Mouse (Mus musculus) kidney, embryonic 15.5 days (tissue): ENCODE measurements at regions not wholly inside any gene's neighbourhood (a gene's known extent, or its start where the extent isn't known, plus 50 kb on each side); places are given as distances from the start of the nearest gene placed in this dataset. TPM values are rescaled to one million over a fixed set of nuclear protein-coding genes. Genes with fewer than 3 reads are reported as not detected.

Experiments used
- ATAC-seq: fragments of 200-750 bp; cut with Nextera tagmentation; replicated peaks from 2 replicates; pipeline ENCODE4 v1.8.0; 2017; ENCODE audit warnings: moderate TSS enrichment; ENCODE audit not compliant: low FRiP score
- H3K27ac ChIP-seq: fragments of 300-500 bp; sonication (generic); 2 replicates; pipeline ENCODE4 v1.5.1; 2015; ENCODE audit warnings: mild to moderate bottlenecking, inconsistent platforms
- H3K27me3 ChIP-seq: fragments of 300-500 bp; sonication (generic); 2 replicates; pipeline ENCODE4 v1.6.1; 2015; ENCODE audit warnings: inconsistent platforms
- H3K36me3 ChIP-seq: fragments of 300-500 bp; sonication (generic); 2 replicates; pipeline ENCODE4 v1.6.1; 2015; ENCODE audit warnings: inconsistent platforms
- H3K4me1 ChIP-seq: fragments of 300-500 bp; sonication (generic); 2 replicates; pipeline ENCODE4 v1.6.1; 2015; ENCODE audit warnings: inconsistent platforms
- H3K4me2 ChIP-seq: fragments of 300-500 bp; sonication (generic); 2 replicates; pipeline ENCODE4 v1.6.1; 2015; ENCODE audit warnings: moderate library complexity, mild to moderate bottlenecking, inconsistent platforms
- H3K4me3 ChIP-seq: fragments of 300-500 bp; sonication (generic); replicated peaks from 2 replicates; pipeline ENCODE4 v1.5.1; 2015; ENCODE audit warnings: mild to moderate bottlenecking, inconsistent platforms
- H3K9ac ChIP-seq: fragments of 300-500 bp; sonication (generic); 2 replicates; pipeline ENCODE4 v1.6.1; 2015; ENCODE audit warnings: mild to moderate bottlenecking, inconsistent platforms
- H3K9me3 ChIP-seq: fragments of 300-500 bp; sonication (generic); replicated peaks from 2 replicates; pipeline ENCODE4 v1.6.1; 2016; ENCODE audit warnings: inconsistent platforms
- WGBS: fragments of 180-500 bp; shearing (Covaris S2); methylation state at CpG from one replicate; pipeline ENCODE4 v1.1.7; 2015; ENCODE audit warnings: mixed read lengths; 5-methylcytosine and 5-hydroxymethylcytosine counted together
- microRNA-seq: library from miRNA; unstranded; fragments of <30 nt; microRNA quantifications from one replicate; pipeline ENCODE4, GENCODE M21; 2016

DNA sequence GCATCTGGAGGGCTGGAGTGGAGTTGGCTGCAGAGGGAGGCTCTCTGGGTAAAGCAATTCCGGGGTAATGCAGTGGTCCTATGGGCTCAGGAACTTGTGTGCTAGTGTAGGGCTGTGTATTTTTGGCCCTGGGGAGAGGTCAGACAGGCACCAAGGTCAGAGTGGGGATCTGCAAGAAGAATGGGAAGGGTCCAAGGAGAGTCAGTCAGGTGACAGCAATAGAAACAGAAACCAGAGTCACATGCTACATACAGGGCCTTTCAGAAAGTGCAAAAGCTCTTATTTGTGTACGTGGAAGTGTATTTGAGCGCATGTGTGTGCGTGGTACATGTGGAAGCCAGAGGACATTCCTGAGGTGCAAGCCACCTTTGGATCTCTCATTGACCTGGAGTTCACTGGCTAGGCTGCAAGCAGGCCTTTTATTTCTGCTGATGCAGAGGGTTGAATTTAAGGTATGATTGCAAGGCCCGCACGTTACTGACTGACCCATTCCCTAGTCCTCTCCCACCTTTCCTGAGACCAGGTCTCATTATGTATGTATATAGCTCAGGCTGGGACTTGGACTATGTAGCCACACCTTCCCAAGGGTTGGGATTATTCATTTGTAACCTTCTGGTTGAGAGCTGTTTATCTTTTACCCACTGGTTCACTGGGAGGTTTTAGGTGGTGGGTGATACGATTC lies 1122.0 kb upstream of the A1bg start:
- H3K9me3 ChIP-seq: no peaks in the 10 kb centered on the region
- peak; percentile 65; the same call in 1 of the 2 replicates for ATAC-seq
- no peak overlapping the region for H3K4me2 ChIP-seq
- 89% methylated on average over 7 of the region's 7 CpGs for WGBS
- no peak overlapping the region for H3K9ac ChIP-seq
- H3K27me3 ChIP-seq: no peaks in the 10 kb centered on the region
- peaks cover 27% of the 10 kb centered on the region for H3K4me1 ChIP-seq
- no peaks in the 10 kb centered on the region for H3K36me3 ChIP-seq
- no peak overlapping the region for H3K4me3 ChIP-seq
- H3K27ac ChIP-seq: peak overlapping the region; percentile 65

DNA sequence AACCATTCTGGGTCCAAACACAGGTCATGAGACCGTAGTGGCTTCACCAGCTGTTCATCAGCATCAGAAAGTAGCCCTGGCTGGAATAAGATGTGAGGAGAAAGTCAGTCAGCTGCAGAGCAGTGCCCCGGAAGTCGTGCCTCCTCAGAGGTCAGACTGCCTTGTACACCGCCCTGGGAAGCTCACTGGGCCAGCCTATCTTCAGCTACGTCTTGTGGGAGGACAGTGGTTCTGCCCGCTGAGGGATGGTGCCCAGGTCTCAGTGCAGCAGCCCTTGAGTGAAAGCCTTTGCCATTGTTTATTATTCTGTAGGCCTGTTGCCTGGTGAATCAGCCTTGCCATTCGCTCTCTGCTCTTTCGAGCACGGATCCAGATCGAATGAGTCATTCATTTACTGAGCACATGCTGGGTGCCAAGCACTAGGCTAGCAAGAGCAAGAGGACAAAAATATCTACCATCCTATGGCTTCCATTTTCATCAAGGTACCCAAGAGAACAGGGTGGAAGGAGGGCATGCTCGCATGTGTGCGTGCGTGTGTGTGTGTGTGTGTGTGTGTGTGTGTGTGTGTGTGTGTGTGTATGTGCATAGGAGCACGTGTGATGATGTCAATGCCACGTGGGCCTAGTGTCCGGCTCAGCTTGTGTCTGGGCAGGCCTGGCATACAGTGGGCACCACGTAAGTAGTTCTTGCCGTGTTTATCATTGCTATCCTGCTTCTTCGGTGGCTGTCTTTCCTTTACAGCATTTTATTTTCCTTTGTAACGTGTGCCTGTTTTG lies 1121.0 kb upstream of the A1bg start:
- H3K36me3 ChIP-seq: no peaks in the 10 kb centered on the region
- no peak overlapping the region for H3K9ac ChIP-seq
- peaks cover 37% of the 10 kb centered on the region for H3K4me1 ChIP-seq
- H3K27me3 ChIP-seq: no peaks in the 10 kb centered on the region
- H3K4me2 ChIP-seq: no peak overlapping the region
- 74% methylated on average over 19 of the region's 20 CpGs for WGBS
- no peaks in the 10 kb centered on the region for H3K9me3 ChIP-seq
- H3K4me3 ChIP-seq: no peak overlapping the region
- ATAC-seq: peak; percentile 37
- peak overlapping the region; percentile 65 for H3K27ac ChIP-seq

DNA sequence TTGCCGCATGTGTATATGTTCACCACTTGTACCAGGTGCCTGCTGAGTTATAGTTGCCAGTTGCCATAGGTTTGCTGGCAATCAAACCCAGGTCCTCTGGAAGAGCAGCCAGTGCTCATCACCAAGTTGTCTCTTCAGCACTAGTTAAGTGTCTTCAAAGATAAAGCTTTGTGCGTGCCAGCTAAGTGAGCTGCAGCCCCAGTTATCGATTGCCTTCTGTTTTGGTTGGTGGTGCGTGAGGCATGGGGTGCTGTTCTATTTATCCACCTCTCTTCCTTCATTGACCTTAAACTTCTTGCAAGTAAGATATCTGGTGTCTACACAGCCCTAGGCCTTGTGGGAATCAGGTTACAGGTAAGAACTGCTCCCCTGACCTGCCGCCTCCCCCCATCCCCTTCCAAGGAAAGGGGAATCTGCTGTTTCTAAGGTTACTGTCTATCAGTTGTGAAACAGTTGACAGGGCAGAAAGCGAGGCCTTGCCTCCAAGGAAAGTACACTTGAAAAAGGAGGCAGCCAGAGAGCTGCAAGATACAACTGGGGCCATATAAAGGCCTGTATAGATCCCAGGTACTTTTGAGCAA lies 1120.2 kb upstream of the A1bg start:
- Histone ChIP-seq H3K4me2 (no peak overlapping the region), H3K27me3 (no peaks in the 10 kb centered on the region), H3K36me3 (no peaks in the 10 kb centered on the region), H3K4me1 (peaks cover 44% of the 10 kb centered on the region), H3K9me3 (no peaks in the 10 kb centered on the region), H3K9ac (no peak overlapping the region), H3K27ac (peak overlapping the region; percentile 65), H3K4me3 (no peak overlapping the region)
- ATAC-seq: peak; percentile 33
- WGBS: 60% methylated on average over 6 of the region's 6 CpGs

Small RNA genes lying in the stretch of these regions (microRNA-seq; reads per million reads assigned to microRNA genes)
- gene Gm24810: not detected
